Mouse (Mus musculus) G1E (cell line): ENCODE data around the gene Hoxa3. TPM values are rescaled to one million over a fixed set of nuclear protein-coding genes. Genes with fewer than 3 reads are reported as not detected.

Experiments used
- ATAC-seq: 2 replicates; pipeline ENCODE4 v1.8.0; 2016; ENCODE audit warnings: mild to moderate bottlenecking; ENCODE audit not compliant: insufficient number of reproducible peaks, poor library complexity, low FRiP score, severe bottlenecking; ENCODE audit errors: extremely low read depth
- DNase-seq: peaks from one replicate; pipeline ENCODE4 v3.0.0; 2012; ENCODE audit warnings: low spot score
- H3K27me3 ChIP-seq: 2 replicates; pipeline ENCODE4 v1.6.1; 2012; ENCODE audit warnings: mild to moderate bottlenecking, low read length, inconsistent platforms; ENCODE audit not compliant: insufficient read depth
- H3K36me3 ChIP-seq: replicated peaks from 2 replicates; pipeline ENCODE3; 2012; ENCODE audit warnings: mild to moderate bottlenecking, inconsistent platforms
- H3K4me1 ChIP-seq: 2 replicates; pipeline ENCODE4 v1.6.1; 2012; ENCODE audit warnings: low read depth, low read length, inconsistent platforms, mixed read lengths; ENCODE audit not compliant: insufficient read depth
- H3K4me3 ChIP-seq: 2 replicates; pipeline ENCODE4 v1.5.1; 2012; ENCODE audit warnings: low read depth, mild to moderate bottlenecking, inconsistent platforms, low read length, moderate library complexity, mixed read lengths
- H3K9me3 ChIP-seq: replicated peaks from 2 replicates; pipeline ENCODE4 v1.6.1; 2012; ENCODE audit warnings: inconsistent platforms
- CTCF ChIP-seq: IDR thresholded peaks from 2 replicates; pipeline ENCODE4 v1.5.1; 2012; ENCODE audit warnings: low read depth, low read length, inconsistent platforms, mixed read lengths
- GATA1 ChIP-seq: IDR thresholded peaks from 2 replicates; pipeline ENCODE4 v1.6.1; 2012; ENCODE audit warnings: borderline replicate concordance, low read length, inconsistent platforms, mixed read lengths
- GATA2 ChIP-seq: IDR thresholded peaks from 2 replicates; pipeline ENCODE4 v1.6.1; 2012; ENCODE audit warnings: low read depth, low read length, inconsistent platforms, borderline replicate concordance
- POLR2AphosphoS5 ChIP-seq: IDR thresholded peaks from 2 replicates; pipeline ENCODE4 v1.6.1; 2012; ENCODE audit warnings: low read depth, low read length, inconsistent platforms; ENCODE audit not compliant: insufficient replicate concordance
- TAL1 ChIP-seq: conservative IDR thresholded peaks from 2 replicates; pipeline ENCODE4 v1.6.1; 2012; ENCODE audit warnings: low read depth, low read length, inconsistent platforms, mixed read lengths
- polyA plus RNA-seq: library from polyadenylated mRNA; stranded (reverse); fragments of >175 nt; gene quantifications from 2 replicates; pipeline ENCODE4 v1.2.3, GENCODE M21; 2012
- total RNA-seq, 2 experiments: library from RNA; stranded (forward) in 1 of 2; stranded (reverse) in 1 of 2; fragments of 200-1000 nt in 1 of 2; fragments of >200 nt in 1 of 2; fragmentation: Nextera tagmentation in 1 of 2; gene quantifications; 2 replicates each; pipeline ENCODE4 v1.2.3; 2014 to 2017

Hoxa3 gene
- total and polyA plus RNA-seq, 3 experiments, result 0.16 TPM; not detected in 2

GRCm38 (mm10) chr6:52222729-52223128 is 9.6 kb upstream of the Hoxa3 start:
- peaks cover 53% of the 10 kb centered on the region for H3K27me3 ChIP-seq
- TF ChIP-seq GATA2 (no peak), POLR2AphosphoS5 (no peak), GATA1 (no peak), TAL1 (no peak), CTCF (no peak)
- no peak for ATAC-seq

GRCm38 (mm10) chr6:52221993-52222685 is 9.0 kb upstream of the Hoxa3 start:
- Histone ChIP-seq H3K9me3 (peaks cover 5% of the 10 kb centered on the region), H3K27me3 (peaks cover 52% of the 10 kb centered on the region), H3K36me3 (no peaks in the 10 kb centered on the region), H3K4me3 (peak overlapping the region; percentile 62; the same call in 1 of the 2 replicates), H3K4me1 (peaks cover 10% of the 10 kb centered on the region)
- DNase-seq (no peak), ATAC-seq (no peak)
- TF ChIP-seq TAL1 (no peak), POLR2AphosphoS5 (no peak), CTCF (no peak), GATA2 (no peak), GATA1 (no peak)

More at GRCm38 (mm10) chr6:52222729-52223128, 9.6 kb upstream of the Hoxa3 start:
- no peak for DNase-seq
- Histone ChIP-seq H3K9me3 (no peaks in the 10 kb centered on the region), H3K36me3 (no peaks in the 10 kb centered on the region), H3K4me1 (peaks cover 10% of the 10 kb centered on the region), H3K4me3 (no peak overlapping the region)

DNA sequence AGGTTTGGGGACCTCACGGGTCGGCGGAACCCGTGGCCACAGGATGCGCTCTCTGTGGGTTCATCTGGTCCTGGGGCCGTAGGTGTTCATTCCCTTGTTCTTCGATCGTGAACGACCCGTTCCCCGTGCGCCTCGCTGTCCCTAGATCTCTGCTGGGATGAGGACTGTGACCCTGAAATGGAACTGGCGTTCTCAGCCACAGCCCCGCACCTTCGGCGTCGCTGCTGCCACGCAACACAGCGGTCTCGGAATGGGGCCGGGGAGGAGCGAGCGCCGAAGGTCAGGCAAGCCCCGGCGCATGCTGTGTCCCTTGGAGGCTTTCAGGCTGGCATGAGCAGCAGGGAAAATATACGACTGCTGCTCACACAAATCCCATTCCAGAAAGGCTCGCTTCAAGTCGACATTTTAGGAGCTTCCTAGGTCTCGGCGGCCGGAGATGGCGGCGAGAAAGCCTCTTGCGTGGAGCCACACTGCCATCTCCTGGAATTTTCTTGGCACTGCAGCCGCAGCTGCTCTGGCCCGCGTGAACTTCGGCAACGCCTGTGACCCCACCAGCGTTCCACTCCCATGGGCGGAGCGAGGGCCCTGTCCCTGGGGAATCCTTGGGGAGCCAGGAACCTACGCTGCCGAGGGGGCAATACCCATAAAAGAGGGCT is 8.3 kb upstream of the Hoxa3 start, which contains the start of gene Hoxa7:
TSS of gene Hoxa7 (minus strand) at position 518 of the 656 bp plus-strand sequence.
- TF ChIP-seq CTCF (peak; percentile 83), GATA1 (no peak)
- peaks cover 10% of the 10 kb centered on the region for H3K4me1 ChIP-seq
- peak within 1 kb of the TSS; percentile 62; the same call in 1 of the 2 replicates for H3K4me3 ChIP-seq
- peak; percentile 60 for ATAC-seq
- peaks cover 51% of the 10 kb centered on the region for H3K27me3 ChIP-seq
- H3K36me3 ChIP-seq, result no peaks in the 10 kb centered on the region
- peak; percentile 39 for DNase-seq
- H3K9me3 ChIP-seq, result peaks cover 9% of the 10 kb centered on the region

DNA sequence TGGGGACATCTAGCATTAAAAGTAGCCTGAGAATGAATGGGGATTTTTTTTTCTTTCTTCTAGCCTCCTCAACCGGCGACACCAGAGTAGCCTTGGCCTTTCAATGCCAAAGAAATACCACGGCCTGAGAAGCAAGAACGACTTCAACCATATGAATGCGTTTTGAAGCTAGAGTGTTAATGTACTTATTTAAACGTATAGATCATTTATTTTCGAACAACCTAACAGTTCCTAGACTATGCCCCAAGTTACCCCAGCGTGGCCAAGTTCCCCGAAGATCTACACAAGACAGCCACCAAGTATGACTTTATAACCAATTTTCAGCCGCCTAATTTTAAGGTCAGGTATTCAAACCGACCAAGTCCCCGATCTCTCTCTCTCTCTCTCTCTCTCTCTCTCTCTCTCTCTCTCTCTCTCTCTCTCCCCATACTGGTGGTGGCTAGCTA is 7.8 kb upstream of the Hoxa3 start:
- H3K9me3 ChIP-seq, result peaks cover 9% of the 10 kb centered on the region
- H3K36me3 ChIP-seq, result no peaks in the 10 kb centered on the region
- no peak overlapping the region for H3K4me3 ChIP-seq
- DNase-seq (no peak), ATAC-seq (no peak)
- TF ChIP-seq POLR2AphosphoS5 (no peak), GATA1 (no peak), CTCF (no peak), TAL1 (no peak), GATA2 (no peak)
- peaks cover 10% of the 10 kb centered on the region for H3K4me1 ChIP-seq
- peaks cover 50% of the 10 kb centered on the region for H3K27me3 ChIP-seq

DNA sequence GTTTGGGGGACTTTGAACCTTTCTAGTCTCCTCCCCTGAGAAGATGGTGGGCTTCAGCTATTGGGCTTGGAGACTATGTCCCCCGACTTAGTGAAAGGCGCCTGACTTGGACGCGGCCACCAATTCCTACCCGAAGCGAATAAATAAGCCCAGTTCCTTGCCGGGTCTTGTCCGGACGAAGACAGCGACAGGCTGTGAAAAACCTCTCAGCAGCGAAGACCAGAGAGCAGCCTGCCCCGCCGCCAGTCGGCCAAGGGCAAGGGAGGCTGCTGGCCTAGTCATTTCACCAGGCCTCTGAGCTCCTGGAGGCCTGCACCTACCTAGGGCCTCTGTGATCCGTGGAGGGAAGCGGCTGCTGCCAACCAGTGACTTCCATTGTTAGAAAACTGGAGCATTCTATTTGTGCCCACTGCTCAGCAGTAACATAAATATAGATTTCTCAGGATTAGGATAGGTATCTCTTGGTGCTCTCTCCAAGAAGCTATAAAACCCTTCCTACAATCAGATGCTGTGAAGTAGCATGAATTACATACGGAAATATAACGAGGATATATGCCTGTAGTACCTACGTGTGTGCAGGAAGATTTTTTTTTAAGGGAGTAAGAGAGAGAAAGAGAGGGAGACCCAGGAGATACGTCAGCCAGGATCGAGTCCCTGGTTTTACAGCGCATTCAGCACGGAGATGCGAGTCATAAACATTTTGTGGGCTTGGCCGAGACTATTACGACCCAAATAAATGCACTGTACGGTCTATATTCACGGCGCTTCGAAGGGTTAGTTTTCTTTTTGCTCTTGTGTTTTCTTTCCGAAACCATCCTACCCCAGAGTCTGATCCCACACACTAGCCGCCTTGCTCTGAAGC is 7.1 kb upstream of the Hoxa3 start:
- no peak for DNase-seq
- peaks cover 48% of the 10 kb centered on the region for H3K27me3 ChIP-seq
- no peak overlapping the region for H3K4me3 ChIP-seq
- peaks cover 9% of the 10 kb centered on the region for H3K9me3 ChIP-seq
- no peaks in the 10 kb centered on the region for H3K36me3 ChIP-seq
- ATAC-seq, result no peak
- peaks cover 10% of the 10 kb centered on the region for H3K4me1 ChIP-seq
- TF ChIP-seq GATA1, result no peak
- TF ChIP-seq TAL1, result no peak

DNA sequence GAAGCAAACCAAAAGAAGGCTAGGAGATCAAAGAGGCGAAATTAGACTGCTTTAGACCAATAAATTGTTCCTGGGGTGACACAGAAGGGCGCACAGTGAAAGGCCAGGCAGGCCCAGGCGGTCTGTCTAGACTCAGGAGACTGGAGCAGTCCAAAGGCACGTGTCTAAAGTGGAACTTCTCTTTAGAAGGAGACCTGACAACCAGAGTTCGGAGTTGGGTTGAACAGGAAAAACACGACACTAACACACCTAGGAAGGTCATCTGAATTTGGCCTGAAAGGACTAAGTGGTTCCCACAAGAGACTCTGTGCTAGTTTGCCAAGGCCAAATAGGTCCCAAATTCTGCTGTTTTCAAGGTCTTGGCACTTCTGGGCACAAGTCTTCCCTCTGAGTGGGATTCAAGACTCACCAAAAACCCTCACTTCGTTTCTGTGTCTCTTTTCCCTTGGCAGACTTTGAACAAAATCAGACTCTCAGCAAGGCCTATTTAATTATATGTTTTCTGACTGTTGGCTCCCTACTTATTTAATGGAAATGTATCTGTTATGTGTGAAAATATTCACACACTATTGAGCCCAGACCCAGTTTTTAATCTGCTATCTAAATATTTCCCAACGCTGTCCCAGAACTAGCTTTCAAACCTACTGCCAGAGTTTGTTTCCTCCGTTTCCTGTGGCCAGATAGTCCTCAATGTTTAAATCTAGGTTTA is 6.3 kb upstream of the Hoxa3 start:
- Histone ChIP-seq H3K9me3 (peaks cover 9% of the 10 kb centered on the region), H3K27me3 (peaks cover 42% of the 10 kb centered on the region), H3K4me1 (peaks cover 10% of the 10 kb centered on the region), H3K36me3 (no peaks in the 10 kb centered on the region), H3K4me3 (no peak overlapping the region)
- TF ChIP-seq TAL1 (no peak), CTCF (no peak), GATA2 (no peak), POLR2AphosphoS5 (no peak), GATA1 (no peak)
- ATAC-seq (no peak), DNase-seq (no peak)
